Mouse (Mus musculus) myocyte (in vitro differentiated cells): Measurements from ENCODE around the gene 4833439L19Rik.

Experiments
- E2F4 ChIP-seq: IDR thresholded peaks from one replicate; pipeline ENCODE4 v1.6.1; 2011; ENCODE audit warnings: mild to moderate bottlenecking, control low read depth, moderate library complexity; ENCODE audit not compliant: insufficient read depth
- MAX ChIP-seq: IDR thresholded peaks from one replicate; pipeline ENCODE4 v1.6.1; 2011; ENCODE audit warnings: low read depth, mild to moderate bottlenecking, control low read depth
- MYOG ChIP-seq, 3 experiments: IDR thresholded peaks; one replicate each; pipeline ENCODE4 v1.6.1; 2011; ENCODE audit warnings: control low read depth in 2 of 3, low read depth in 2 of 3, mild to moderate bottlenecking in 2 of 3; ENCODE audit not compliant: insufficient read length in 2 of 3, control insufficient read depth in 1 of 3, insufficient read depth in 1 of 3
- POLR2A ChIP-seq: IDR thresholded peaks from one replicate; pipeline ENCODE4 v1.6.1; 2011; ENCODE audit warnings: low read depth, mild to moderate bottlenecking, control low read depth, moderate library complexity; ENCODE audit not compliant: insufficient read length
- TCF12 ChIP-seq: IDR thresholded peaks from one replicate; pipeline ENCODE4 v1.6.1; 2011; ENCODE audit warnings: mild to moderate bottlenecking, control low read depth; ENCODE audit not compliant: poor library complexity, insufficient read depth, severe bottlenecking
- USF1 ChIP-seq: IDR thresholded peaks from one replicate; pipeline ENCODE4 v1.6.1; 2011; ENCODE audit warnings: low read depth, mild to moderate bottlenecking, control low read depth, moderate library complexity

GRCm38 (mm10) chr13:54562562-54562961 lies 2.7 kb downstream of the 4833439L19Rik start:
- TF ChIP-seq E2F4: no peak
- no peak for TF ChIP-seq POLR2A
- TF ChIP-seq MAX: no peak
- peak; percentile 99 to 100 (median 99) for TF ChIP-seq MYOG (IDR thresholded peaks at IDR 0.05; ENCODE audit: control insufficient read depth in 1 of 3, insufficient read depth in 1 of 3, insufficient read length in 2 of 3, low read depth in 2 of 3)
- peak; percentile 84 for TF ChIP-seq TCF12
- TF ChIP-seq USF1: no peak
